Mouse (Mus musculus) liver, postnatal 0 days (tissue): ENCODE results near the gene Nr2f1. TPM values are rescaled to one million over a fixed set of nuclear protein-coding genes. Genes with fewer than 3 reads are reported as not detected.

Experiments used
- ATAC-seq: fragments of 200-750 bp; cut with Nextera tagmentation; 2 replicates; pipeline ENCODE4 v1.8.0; 2017; ENCODE audit warnings: mild to moderate bottlenecking, moderate library complexity
- DNase-seq: peaks from one replicate; pipeline ENCODE4 v3.0.0-alpha.2; 2016
- H3K27ac ChIP-seq: fragments of 300-500 bp; sonication (generic); 2 replicates; pipeline ENCODE4 v1.5.1; 2014; ENCODE audit warnings: antibody characterized with exemption, moderate library complexity, mild to moderate bottlenecking, low read depth
- H3K27me3 ChIP-seq: fragments of 300-500 bp; sonication (generic); 2 replicates; pipeline ENCODE4 v1.6.1; 2014; ENCODE audit warnings: low read length, control low read depth, mixed read lengths; ENCODE audit not compliant: insufficient read depth
- H3K36me3 ChIP-seq: fragments of 300-500 bp; sonication (generic); replicated peaks from 2 replicates; pipeline ENCODE4 v1.6.1; 2014; ENCODE audit warnings: mild to moderate bottlenecking, control low read depth, low read length, moderate library complexity, mixed read lengths; ENCODE audit not compliant: insufficient read depth
- H3K4me1 ChIP-seq: fragments of 300-500 bp; sonication (generic); 2 replicates; pipeline ENCODE4 v1.6.1; 2014; ENCODE audit warnings: antibody characterized with exemption, mild to moderate bottlenecking, control low read depth; ENCODE audit not compliant: insufficient read depth
- H3K4me2 ChIP-seq: fragments of 300-500 bp; sonication (generic); 2 replicates; pipeline ENCODE4 v1.6.1; 2014; ENCODE audit warnings: low read depth, mild to moderate bottlenecking, low read length, moderate library complexity, mixed read lengths
- H3K4me3 ChIP-seq: fragments of 300-500 bp; sonication (generic); 2 replicates; pipeline ENCODE4 v1.5.1; 2014; ENCODE audit warnings: low read depth, low read length
- H3K9ac ChIP-seq: fragments of 300-500 bp; sonication (generic); replicated peaks from 2 replicates; pipeline ENCODE4 v1.6.1; 2014; ENCODE audit warnings: mild to moderate bottlenecking, moderate library complexity
- H3K9me3 ChIP-seq: fragments of 300-500 bp; sonication (generic); 2 replicates; pipeline ENCODE4 v1.6.1; 2016; ENCODE audit warnings: mild to moderate bottlenecking, control low read depth, low read length, mixed read lengths
- CTCF ChIP-seq: sonication (generic); IDR thresholded peaks from 2 replicates; pipeline ENCODE4 v1.5.1; 2016; ENCODE audit warnings: antibody characterized with exemption, low read depth
- EP300 ChIP-seq: IDR thresholded peaks from 2 replicates; pipeline ENCODE4 v1.6.1; 2016; ENCODE audit warnings: antibody characterized with exemption, low read depth, mild to moderate bottlenecking
- WGBS: fragments of 180-500 bp; shearing (Covaris S2); extraction: QIAGEN DNeasy Blood & Tissue Kit; methylation state at CpG from one replicate; pipeline ENCODE4 v1.1.7; 2014; ENCODE audit not compliant: insufficient replicate concordance; 5-methylcytosine and 5-hydroxymethylcytosine counted together
- polyA plus RNA-seq: library from polyadenylated mRNA; unstranded; fragments of >200 nt; fragmentation: Nextera tagmentation; extraction: Ambion mirVana; gene quantifications from 2 replicates; pipeline ENCODE4 v1.2.1, GENCODE M21; 2015

Nr2f1 gene
- polyA plus RNA-seq, 1 experiment from 2014 or later: 0.52 TPM

DNA sequence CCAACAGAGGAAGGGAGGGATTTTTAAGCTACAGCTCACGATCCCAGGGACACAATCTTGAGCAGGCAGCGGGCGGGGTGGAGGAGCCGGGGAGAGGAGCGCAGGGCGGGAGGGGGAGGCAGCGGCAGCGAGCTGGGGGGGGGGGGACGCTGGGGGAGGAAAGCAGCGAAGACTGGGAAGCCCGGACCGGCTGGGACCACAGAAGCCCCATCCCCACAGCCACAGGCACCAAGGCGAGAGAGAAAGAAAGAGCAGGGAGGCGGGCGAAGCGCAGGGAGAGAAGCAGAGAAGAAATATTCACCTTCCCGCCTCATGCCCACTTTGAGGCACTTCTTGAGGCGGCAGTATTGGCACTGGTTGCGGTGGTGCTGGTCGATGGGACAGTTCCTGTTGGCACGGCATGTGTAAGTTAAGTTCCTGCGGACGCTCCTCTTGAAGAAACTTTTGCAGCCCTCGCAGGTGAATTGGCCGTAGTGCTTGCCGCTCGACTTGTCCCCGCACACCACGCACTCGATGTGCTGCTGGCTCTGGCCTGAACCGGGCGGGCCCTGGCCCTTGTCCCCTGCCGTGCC is 1.7 kb downstream of the Nr2f1 start:
- ATAC-seq: no peak
- TF ChIP-seq EP300: no peak
- no peak for TF ChIP-seq CTCF
- H3K36me3 ChIP-seq: no peaks in the 10 kb centered on the region
- no peak overlapping the region for H3K27ac ChIP-seq
- H3K9me3 ChIP-seq: no peaks in the 10 kb centered on the region
- H3K4me1 ChIP-seq: peaks cover 3% of the 10 kb centered on the region; the same call in 1 of the 2 replicates
- 2% methylated on average over 30 of the region's 33 CpGs for WGBS
- peak overlapping the region; percentile 58 for H3K4me3 ChIP-seq
- H3K27me3 ChIP-seq: peaks cover 83% of the 10 kb centered on the region
- DNase-seq: no peak
- H3K4me2 ChIP-seq: peak overlapping the region; percentile 84
- peak overlapping the region; percentile 11; the same call in 1 of the 2 replicates for H3K9ac ChIP-seq

GRCm38 (mm10) chr13:78197286-78197818 is 2.2 kb downstream of the Nr2f1 start:
- TF ChIP-seq EP300: no peak
- no peak for TF ChIP-seq CTCF
- Histone ChIP-seq H3K4me3 (peak overlapping the region; percentile 58), H3K4me1 (peaks cover 3% of the 10 kb centered on the region; the same call in 1 of the 2 replicates), H3K27me3 (peaks cover 83% of the 10 kb centered on the region), H3K27ac (no peak overlapping the region), H3K9ac (no peak overlapping the region), H3K4me2 (peak overlapping the region; percentile 84), H3K9me3 (no peaks in the 10 kb centered on the region), H3K36me3 (no peaks in the 10 kb centered on the region)
- ATAC-seq (no peak), DNase-seq (no peak)
- 1% methylated on average over 9 of the region's 9 CpGs for WGBS

- WGBS: 19% methylated on average over 7 of the region's 7 CpGs
- Histone ChIP-seq H3K36me3 (no peaks in the 10 kb centered on the region), H3K4me2 (no peak overlapping the region), H3K27me3 (peaks cover 80% of the 10 kb centered on the region), H3K4me1 (peaks cover 3% of the 10 kb centered on the region; the same call in 1 of the 2 replicates), H3K27ac (no peak overlapping the region), H3K9me3 (no peaks in the 10 kb centered on the region), H3K9ac (no peak overlapping the region), H3K4me3 (no peak overlapping the region)
- TF ChIP-seq CTCF (no peak), EP300 (no peak)
- DNase-seq (no peak), ATAC-seq (no peak)
Observed at GRCm38 (mm10) chr13:78196236-78196796, 3.2 kb downstream of the Nr2f1 start.

DNA sequence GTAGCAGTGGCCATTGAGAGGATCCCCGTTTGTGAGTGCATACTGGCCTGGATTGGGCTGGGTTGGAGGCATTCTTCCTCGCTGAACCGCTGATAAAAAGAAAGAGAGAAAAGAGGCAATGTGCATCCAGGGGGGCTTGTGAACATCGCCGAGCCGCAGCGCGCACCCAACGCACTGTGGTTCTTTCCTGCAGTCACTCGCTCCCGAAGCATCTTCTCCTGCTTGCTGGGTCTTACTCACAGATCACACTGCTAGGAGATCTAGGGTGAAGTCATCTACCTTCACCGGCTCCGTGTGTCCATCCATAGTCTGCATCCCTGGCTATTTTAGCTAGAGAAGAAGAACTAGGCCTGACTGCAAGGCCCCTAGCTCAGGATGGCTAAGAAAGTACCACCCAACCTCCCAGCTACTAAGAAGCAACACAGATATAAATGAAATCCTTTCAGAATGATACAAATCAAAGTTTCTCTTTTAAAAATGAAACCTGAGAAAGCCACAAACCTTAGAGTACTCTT is 3.9 kb downstream of the Nr2f1 start:
- Histone ChIP-seq H3K36me3 (no peaks in the 10 kb centered on the region), H3K4me2 (no peak overlapping the region), H3K9ac (no peak overlapping the region), H3K9me3 (no peaks in the 10 kb centered on the region), H3K27ac (no peak overlapping the region), H3K4me1 (peaks cover 3% of the 10 kb centered on the region; the same call in 1 of the 2 replicates), H3K4me3 (no peak overlapping the region), H3K27me3 (peaks cover 80% of the 10 kb centered on the region)
- 5% methylated on average over 13 of the region's 13 CpGs for WGBS
- no peak for TF ChIP-seq EP300
- TF ChIP-seq CTCF: no peak
- ATAC-seq (no peak), DNase-seq (no peak)

- 8% methylated on average over 64 of the region's 64 CpGs for WGBS
- H3K36me3 ChIP-seq: no peaks in the 10 kb centered on the region
- peak overlapping the region; percentile 40 for H3K4me2 ChIP-seq
- peaks cover 3% of the 10 kb centered on the region; the same call in 1 of the 2 replicates for H3K4me1 ChIP-seq
- no peak overlapping the region for H3K27ac ChIP-seq
- H3K27me3 ChIP-seq: peaks cover 80% of the 10 kb centered on the region
- no peak overlapping the region for H3K9ac ChIP-seq
- ATAC-seq: no peak
- TF ChIP-seq EP300 (no peak), CTCF (no peak)
- peak overlapping the region; percentile 15; the same call in 1 of the 2 replicates for H3K4me3 ChIP-seq
- H3K9me3 ChIP-seq: no peaks in the 10 kb centered on the region
- no peak for DNase-seq
Observed at GRCm38 (mm10) chr13:78194850-78195600, 4.5 kb downstream of the Nr2f1 start.
